Mouse (Mus musculus): ENCODE measurements at regions not wholly inside any gene's neighbourhood (a gene's known extent, or its start where the extent isn't known, plus 50 kb on each side); places are given as distances from the start of the nearest gene placed in this dataset.

DNA sequence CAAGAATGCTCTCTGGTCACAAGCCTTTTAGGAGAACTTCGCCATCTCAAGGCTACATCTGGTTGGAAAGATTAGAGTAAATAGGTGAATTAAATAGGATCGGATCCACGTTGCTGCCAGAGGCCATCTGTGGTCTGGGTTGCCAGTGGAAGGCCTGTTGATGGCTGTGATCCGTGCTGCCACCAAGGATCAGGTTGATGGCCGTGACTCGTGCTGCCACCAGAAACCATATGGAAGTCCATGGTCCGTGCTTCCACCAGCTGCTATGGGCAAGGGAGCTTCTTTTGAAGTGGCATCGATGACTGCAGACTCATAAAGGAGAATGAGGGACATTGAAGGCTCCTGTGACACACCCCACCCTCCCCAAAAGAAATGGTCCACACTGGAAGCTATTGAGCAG lies 79.6 kb downstream of the Atp1a1 start:
- WGBS = 89% methylated on average over 8 of the region's 8 CpGs
- H3K4me1 ChIP-seq = peaks cover 38% of the 10 kb centered on the region

DNA sequence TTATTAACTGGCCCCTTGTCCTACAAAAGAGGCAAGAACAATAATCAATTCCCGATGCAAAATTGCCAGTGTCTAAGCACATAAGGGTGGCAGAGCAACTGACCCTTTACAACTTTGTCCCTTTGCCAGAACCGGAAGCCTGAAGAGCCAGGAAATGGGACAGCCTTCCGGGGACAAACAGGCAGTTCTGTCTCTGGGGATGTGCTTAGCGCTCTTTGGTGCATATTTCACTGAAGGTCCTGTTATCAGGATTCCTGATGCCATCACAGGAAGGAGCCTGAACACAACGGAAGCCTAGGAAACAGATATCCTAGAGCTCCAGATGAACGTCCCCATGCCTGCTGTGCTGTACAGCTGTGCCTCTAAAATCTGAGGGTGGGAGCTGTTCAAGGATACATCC lies 80.0 kb downstream of the Atp1a1 start:
- Histone ChIP-seq H3K9ac (no peak overlapping the region), H3K27ac (no peak overlapping the region), H3K27me3 (no peaks in the 10 kb centered on the region), H3K36me3 (no peaks in the 10 kb centered on the region), H3K4me2 (no peak overlapping the region), H3K9me3 (no peaks in the 10 kb centered on the region), H3K4me3 (no peak overlapping the region), H3K4me1 (peaks cover 42% of the 10 kb centered on the region)
- no peak for ATAC-seq (ENCODE audit: borderline replicate concordance, extremely low read depth, low FRiP score, low TSS enrichment)
- whole genome bisulfite sequencing = 41% methylated on average over 6 of the region's 6 CpGs

More for the DNA sequence above, 79.6 kb downstream of the Atp1a1 start:
- no peaks in the 10 kb centered on the region for H3K27me3 ChIP-seq
- no peak overlapping the region for H3K4me2 ChIP-seq
- H3K4me3 ChIP-seq = no peak overlapping the region
- no peak for ATAC-seq (ENCODE audit: borderline replicate concordance, extremely low read depth, low FRiP score, low TSS enrichment)
- H3K9me3 ChIP-seq = no peaks in the 10 kb centered on the region
- no peak overlapping the region for H3K9ac ChIP-seq
- H3K36me3 ChIP-seq = no peaks in the 10 kb centered on the region
- H3K27ac ChIP-seq = no peak overlapping the region

DNA sequence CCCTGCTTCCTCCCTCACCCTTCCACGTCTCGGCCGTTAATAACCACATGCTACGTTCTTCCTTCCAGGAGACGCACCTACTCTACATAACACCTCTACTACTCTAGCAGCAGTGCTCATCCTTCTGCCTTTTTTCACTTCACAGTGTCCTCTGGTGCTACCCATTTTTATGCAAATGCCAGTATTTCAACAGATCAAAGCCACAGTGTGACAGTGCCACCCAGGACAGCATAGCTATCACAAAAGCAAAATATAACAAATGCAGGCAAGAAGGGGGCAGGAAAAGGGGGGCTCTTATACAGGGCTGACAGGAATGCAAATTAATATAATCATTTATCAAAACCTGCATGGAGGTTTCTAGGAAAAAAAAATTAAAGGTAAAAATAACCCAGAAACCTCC lies 81.2 kb downstream of the Atp1a1 start:
- Histone ChIP-seq H3K36me3 (no peaks in the 10 kb centered on the region), H3K27me3 (no peaks in the 10 kb centered on the region), H3K4me2 (no peak overlapping the region), H3K9me3 (no peaks in the 10 kb centered on the region), H3K4me1 (peaks cover 41% of the 10 kb centered on the region), H3K9ac (no peak overlapping the region), H3K27ac (no peak overlapping the region), H3K4me3 (no peak overlapping the region)
- ATAC-seq (ENCODE audit: borderline replicate concordance, extremely low read depth, low FRiP score, low TSS enrichment) = no peak
- WGBS = 92% methylated on average over 5 of the region's 5 CpGs

DNA sequence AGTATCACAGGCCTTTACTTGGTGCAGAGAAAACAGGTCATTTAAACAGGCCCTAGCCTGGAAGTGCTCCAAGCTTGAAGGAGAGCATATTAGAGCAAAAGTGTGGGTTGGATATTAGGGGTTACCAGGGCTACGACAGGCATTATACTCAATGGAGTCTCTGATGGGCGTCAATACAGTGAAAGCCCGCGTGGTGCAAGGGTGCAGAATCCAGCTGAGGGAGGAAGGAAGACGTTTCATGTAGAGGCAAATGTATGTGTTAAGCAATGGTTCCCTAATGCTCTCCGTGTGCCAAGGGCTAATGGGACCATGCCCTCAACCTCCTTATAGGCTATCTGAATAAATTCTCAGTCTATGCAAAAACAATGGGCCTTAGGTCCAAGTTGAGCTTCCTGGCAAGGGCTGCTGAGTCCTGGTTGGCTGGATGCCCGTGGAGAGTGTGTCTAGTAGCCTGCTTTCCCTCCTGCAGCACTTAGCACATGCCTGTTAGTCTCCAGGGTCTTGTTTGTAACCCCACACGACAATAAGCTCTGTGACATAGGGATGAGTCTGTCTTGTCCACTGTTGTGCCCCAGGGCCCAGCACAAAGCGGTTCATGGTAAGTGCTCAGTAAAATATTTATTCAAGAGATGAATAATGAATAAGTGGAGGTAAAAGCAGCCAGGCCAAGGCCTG lies 82.1 kb downstream of the Atp1a1 start:
- peaks cover 36% of the 10 kb centered on the region for H3K4me1 ChIP-seq
- H3K36me3 ChIP-seq = no peaks in the 10 kb centered on the region
- H3K4me2 ChIP-seq = no peak overlapping the region
- no peaks in the 10 kb centered on the region for H3K27me3 ChIP-seq
- H3K9me3 ChIP-seq = no peaks in the 10 kb centered on the region
- H3K27ac ChIP-seq = no peak overlapping the region
- H3K9ac ChIP-seq = no peak overlapping the region
- peak; percentile 53; the same call in 1 of the 2 replicates for ATAC-seq (ENCODE audit: borderline replicate concordance, extremely low read depth, low FRiP score, low TSS enrichment)
- WGBS = 42% methylated on average over 9 of the region's 9 CpGs
- no peak overlapping the region for H3K4me3 ChIP-seq

DNA sequence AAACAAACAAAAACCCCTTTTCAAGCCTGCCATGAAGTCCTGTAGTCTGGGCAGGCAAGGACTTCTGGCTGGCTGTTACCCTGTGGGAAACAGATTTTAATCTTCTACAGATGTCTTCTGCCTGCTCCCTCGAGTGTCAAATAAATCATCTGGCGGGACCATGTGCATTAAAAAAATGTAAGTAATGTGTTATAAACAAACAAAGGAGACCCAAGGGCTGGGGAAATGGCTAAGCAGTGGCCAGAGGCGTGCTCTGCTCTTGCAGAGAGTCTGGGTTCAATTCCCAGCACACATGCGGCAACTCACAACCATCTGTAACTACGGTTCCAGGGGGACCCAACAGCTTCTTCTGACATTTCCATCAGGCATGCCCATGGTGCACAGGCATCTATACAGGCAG lies 83.3 kb downstream of the Atp1a1 start:
- H3K9ac ChIP-seq = no peak overlapping the region
- peaks cover 44% of the 10 kb centered on the region for H3K4me1 ChIP-seq
- no peak overlapping the region for H3K4me3 ChIP-seq
- no peaks in the 10 kb centered on the region for H3K27me3 ChIP-seq
- H3K9me3 ChIP-seq = no peaks in the 10 kb centered on the region
- H3K4me2 ChIP-seq = no peak overlapping the region
- 62% methylated on average over 5 of the region's 5 CpGs for WGBS
- no peak overlapping the region for H3K27ac ChIP-seq
- H3K36me3 ChIP-seq = no peaks in the 10 kb centered on the region
- no peak for ATAC-seq (ENCODE audit: borderline replicate concordance, extremely low read depth, low FRiP score, low TSS enrichment)

DNA sequence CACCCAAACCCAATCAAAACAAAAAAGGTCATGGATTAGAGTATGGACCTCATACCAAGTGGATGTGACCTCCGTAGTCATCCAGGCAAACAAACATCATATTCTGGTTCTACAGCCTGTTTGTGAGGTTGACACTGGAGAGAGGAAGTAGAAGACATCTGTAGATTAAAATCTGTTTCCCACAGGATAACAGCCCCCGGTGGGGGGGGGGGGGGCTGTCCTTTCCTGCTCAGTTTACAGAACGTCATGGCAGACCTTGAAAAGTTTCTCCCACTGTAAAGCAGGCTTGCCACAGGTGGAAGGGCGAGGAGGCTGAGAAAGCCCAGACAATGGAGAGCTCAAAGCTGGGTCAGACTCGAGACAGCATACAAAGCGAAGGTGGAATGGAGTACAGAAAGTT lies 84.4 kb downstream of the Atp1a1 start:
- H3K4me1 ChIP-seq = peaks cover 44% of the 10 kb centered on the region
- peak overlapping the region; percentile 6; the same call in 1 of the 2 replicates for H3K27ac ChIP-seq
- H3K36me3 ChIP-seq = no peaks in the 10 kb centered on the region
- WGBS = 63% methylated on average over 6 of the region's 6 CpGs
- H3K4me3 ChIP-seq = no peak overlapping the region
- H3K4me2 ChIP-seq = no peak overlapping the region
- no peaks in the 10 kb centered on the region for H3K27me3 ChIP-seq
- ATAC-seq (ENCODE audit: borderline replicate concordance, extremely low read depth, low FRiP score, low TSS enrichment) = no peak
- no peaks in the 10 kb centered on the region for H3K9me3 ChIP-seq
- no peak overlapping the region for H3K9ac ChIP-seq

DNA sequence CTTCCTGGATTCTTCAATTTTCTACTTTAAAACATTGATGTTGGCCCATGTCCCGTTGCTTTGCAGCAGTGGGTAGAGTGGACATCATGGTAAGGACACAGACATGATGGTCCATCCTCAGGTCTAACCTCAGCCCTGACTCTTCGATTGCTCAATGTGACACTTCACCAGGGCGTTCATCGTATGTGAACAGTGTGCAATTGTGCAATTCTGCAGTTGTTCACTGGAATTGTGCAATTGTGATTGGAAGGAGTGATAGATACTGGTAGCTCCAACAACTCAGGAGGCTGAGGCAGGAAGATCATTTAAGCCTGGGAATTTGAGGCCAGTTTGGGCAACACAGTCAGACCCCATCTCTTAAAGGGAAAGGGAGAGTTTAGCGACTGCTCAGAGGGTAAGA lies 84.9 kb downstream of the Atp1a1 start:
- 84% methylated on average over 5 of the region's 5 CpGs for WGBS
- no peak for ATAC-seq (ENCODE audit: borderline replicate concordance, extremely low read depth, low FRiP score, low TSS enrichment)

DNA sequence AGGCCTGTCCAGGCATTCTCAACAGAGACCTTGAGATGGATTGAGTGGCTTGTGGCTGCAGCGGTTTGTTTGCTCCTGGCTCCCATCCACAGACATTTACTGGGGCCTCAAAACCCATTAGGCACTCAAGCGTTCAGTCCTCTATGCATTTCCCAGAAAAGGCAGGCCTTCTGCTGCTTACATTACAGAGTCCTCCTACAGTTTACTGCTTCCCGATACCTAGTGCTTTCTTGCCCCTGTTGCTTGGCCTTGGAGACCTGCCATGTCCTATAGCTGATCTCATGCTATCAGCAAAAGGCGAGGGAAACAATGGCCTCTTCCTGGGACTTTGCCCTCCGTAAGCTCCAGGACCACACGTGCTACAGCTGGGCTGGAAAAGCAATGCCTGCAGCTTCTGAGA lies 85.7 kb downstream of the Atp1a1 start:
- ATAC-seq (ENCODE audit: borderline replicate concordance, extremely low read depth, low FRiP score, low TSS enrichment) = no peak
- Histone ChIP-seq H3K9ac (no peak overlapping the region), H3K4me1 (peaks cover 45% of the 10 kb centered on the region), H3K4me3 (no peak overlapping the region), H3K27ac (peak overlapping the region; percentile 65), H3K27me3 (no peaks in the 10 kb centered on the region), H3K9me3 (no peaks in the 10 kb centered on the region), H3K36me3 (no peaks in the 10 kb centered on the region), H3K4me2 (no peak overlapping the region)
- 25% methylated on average over 6 of the region's 6 CpGs for WGBS

More for the DNA sequence above, 84.9 kb downstream of the Atp1a1 start:
- no peak overlapping the region for H3K4me2 ChIP-seq
- peaks cover 43% of the 10 kb centered on the region for H3K4me1 ChIP-seq
- no peak overlapping the region for H3K9ac ChIP-seq
- H3K4me3 ChIP-seq = no peak overlapping the region
- no peaks in the 10 kb centered on the region for H3K36me3 ChIP-seq
- H3K27me3 ChIP-seq = no peaks in the 10 kb centered on the region
- peak overlapping the region; percentile 65; the same call in 1 of the 2 replicates for H3K27ac ChIP-seq
- no peaks in the 10 kb centered on the region for H3K9me3 ChIP-seq

DNA sequence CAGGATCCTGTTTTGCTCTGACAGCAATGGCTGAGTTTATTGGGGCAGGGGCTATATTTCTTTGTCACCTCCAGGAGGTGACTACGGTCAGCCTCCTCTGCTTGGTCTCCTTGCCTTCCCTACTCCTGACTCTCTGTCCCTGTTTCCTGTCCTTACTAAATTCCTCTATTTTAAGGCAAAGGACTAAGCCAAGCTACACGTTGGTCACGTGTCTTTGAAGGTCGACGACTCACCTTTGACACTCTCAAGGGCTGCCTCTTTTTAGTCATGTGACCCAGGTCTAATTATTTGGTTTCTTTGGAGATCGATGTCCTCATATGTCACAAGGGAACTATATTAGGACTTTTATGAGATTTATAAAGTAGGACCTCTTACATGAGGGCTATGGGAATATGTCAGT lies 86.9 kb downstream of the Atp1a1 start:
- Histone ChIP-seq H3K9me3 (no peaks in the 10 kb centered on the region), H3K9ac (no peak overlapping the region), H3K27me3 (no peaks in the 10 kb centered on the region), H3K4me2 (no peak overlapping the region), H3K4me1 (peaks cover 51% of the 10 kb centered on the region), H3K4me3 (no peak overlapping the region), H3K27ac (peak overlapping the region; percentile 73; the same call in 1 of the 2 replicates), H3K36me3 (no peaks in the 10 kb centered on the region)
- ATAC-seq (ENCODE audit: borderline replicate concordance, extremely low read depth, low FRiP score, low TSS enrichment) = no peak
- 81% methylated on average over 6 of the region's 6 CpGs for WGBS

DNA sequence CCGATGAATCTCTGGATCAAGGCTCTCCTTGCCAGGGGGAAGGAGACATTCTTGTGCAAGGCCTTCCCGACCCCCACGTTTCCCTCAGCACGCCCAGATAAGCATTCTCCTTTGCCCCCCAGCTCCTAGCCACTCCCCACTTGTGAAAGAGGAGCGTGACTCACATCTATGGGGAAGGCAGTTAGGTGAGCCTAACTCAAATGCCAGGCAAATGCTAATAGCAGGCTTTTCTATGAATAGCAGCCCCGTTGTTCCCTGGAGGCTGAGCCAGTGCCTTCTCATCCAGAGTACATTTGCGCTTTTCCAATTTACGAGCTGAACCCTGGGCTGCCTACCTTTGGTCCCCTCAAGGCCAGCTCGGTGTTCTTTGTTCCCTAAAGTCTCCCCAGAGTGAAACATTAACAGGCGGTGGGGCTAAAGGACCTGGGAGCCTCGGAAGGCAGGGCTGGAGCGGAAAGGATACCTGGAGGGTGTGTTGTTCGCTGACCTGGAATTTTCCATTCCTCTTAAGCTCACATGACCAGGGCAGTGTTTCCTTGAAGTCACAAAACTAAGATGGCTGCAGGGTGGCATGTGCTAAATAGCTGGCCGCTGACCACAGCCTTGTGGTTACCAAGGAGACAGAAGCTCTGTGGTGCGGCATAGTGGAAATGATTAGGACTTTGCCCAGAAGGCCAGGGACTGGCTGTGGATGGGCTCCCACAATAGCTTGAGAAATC lies 87.5 kb downstream of the Atp1a1 start:
- no peaks in the 10 kb centered on the region for H3K9me3 ChIP-seq
- peak; percentile 25; the same call in 1 of the 2 replicates for ATAC-seq (ENCODE audit: borderline replicate concordance, extremely low read depth, low FRiP score, low TSS enrichment)
- H3K4me3 ChIP-seq = no peak overlapping the region
- H3K4me2 ChIP-seq = no peak overlapping the region
- no peaks in the 10 kb centered on the region for H3K27me3 ChIP-seq
- peak overlapping the region; percentile 73 for H3K27ac ChIP-seq
- H3K36me3 ChIP-seq = no peaks in the 10 kb centered on the region
- peaks cover 45% of the 10 kb centered on the region for H3K4me1 ChIP-seq
- H3K9ac ChIP-seq = no peak overlapping the region
- 58% methylated on average over 15 of the region's 15 CpGs for WGBS

DNA sequence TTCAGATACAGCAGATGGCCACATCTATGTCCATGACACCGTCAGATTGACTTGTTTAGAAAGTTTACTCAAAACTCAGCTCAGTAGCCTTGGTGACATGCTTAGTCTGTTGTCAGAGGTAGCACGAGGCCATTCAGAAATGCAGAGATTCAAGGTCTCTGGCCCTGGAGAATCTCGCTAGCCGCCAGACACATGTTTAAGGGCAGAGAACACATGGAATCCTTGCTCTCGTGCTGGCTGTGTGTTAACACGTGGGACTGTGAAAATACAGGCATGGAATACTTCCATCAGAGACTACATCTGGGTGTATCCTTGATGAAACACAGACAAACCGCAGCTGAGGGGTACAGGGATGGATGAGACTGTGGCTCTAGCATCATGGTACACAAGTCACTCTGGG lies 88.9 kb downstream of the Atp1a1 start:
- no peak overlapping the region for H3K4me3 ChIP-seq
- no peak overlapping the region for H3K4me2 ChIP-seq
- H3K9ac ChIP-seq = no peak overlapping the region
- H3K27ac ChIP-seq = no peak overlapping the region
- peaks cover 37% of the 10 kb centered on the region for H3K4me1 ChIP-seq
- H3K36me3 ChIP-seq = no peaks in the 10 kb centered on the region
- ATAC-seq (ENCODE audit: borderline replicate concordance, extremely low read depth, low FRiP score, low TSS enrichment) = no peak
- H3K9me3 ChIP-seq = no peaks in the 10 kb centered on the region
- WGBS = 80% methylated on average over 7 of the region's 7 CpGs
- no peaks in the 10 kb centered on the region for H3K27me3 ChIP-seq

DNA sequence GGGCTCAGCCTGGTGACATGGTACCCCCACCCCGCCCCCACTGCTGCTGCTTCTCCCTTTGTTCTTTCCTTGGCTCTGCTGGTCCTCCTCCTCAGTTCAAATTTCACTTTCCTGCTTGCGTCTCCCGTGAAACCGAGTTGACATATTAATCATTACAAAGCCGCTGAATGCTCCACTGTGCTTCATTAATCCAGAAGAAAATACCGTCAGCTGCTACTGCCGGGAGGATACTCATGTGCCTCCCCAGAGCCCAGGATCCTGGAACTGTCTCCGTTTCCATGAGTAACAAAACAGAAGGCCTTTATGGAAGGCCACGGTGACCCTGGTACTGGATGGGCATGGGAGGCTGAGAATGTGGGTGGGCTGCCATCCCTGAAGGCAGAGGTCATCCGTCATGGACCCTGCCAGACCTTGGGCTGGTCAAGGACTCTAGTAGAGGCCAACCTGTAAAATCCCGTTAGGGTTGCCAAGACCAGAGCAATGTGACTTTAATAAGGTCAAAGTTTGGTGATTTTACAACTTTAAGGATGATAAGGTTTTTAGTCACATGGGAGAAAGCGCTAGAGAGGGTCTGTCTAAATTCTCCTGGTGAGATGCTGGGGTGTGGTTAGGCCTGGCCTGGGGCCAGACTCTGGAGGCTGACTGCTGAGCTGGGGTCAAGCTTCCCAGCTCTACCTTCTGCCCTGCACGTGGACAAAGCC lies 90.7 kb downstream of the Atp1a1 start:
- Histone ChIP-seq H3K9ac (no peak overlapping the region), H3K4me1 (peaks cover 27% of the 10 kb centered on the region), H3K27ac (no peak overlapping the region), H3K9me3 (no peaks in the 10 kb centered on the region), H3K36me3 (no peaks in the 10 kb centered on the region), H3K4me2 (no peak overlapping the region), H3K27me3 (no peaks in the 10 kb centered on the region), H3K4me3 (no peak overlapping the region)
- ATAC-seq (ENCODE audit: borderline replicate concordance, extremely low read depth, low FRiP score, low TSS enrichment) = no peak
- WGBS = 26% methylated on average over 13 of the region's 13 CpGs

Measured in lung, embryonic 15.5 days (tissue).